Mouse (Mus musculus): ENCODE results near the gene LTO1. TPM values are rescaled to one million over a fixed set of nuclear protein-coding genes. Genes with fewer than 3 reads are reported as not detected.

Gene LTO1
- 38.0 and 45.8 TPM in 2 replicates for polyA plus RNA-seq (2012; rRNA removed)

- peak; percentile 90 to 91 for DNase-seq
- Histone ChIP-seq H3K27me3 (ENCODE audit: control insufficient read depth, insufficient read depth, low read length) (no peaks in the 10 kb centered on the region), H3K4me3 (replicated peaks; ENCODE audit: insufficient read depth, low read depth, low read length) (peak within 1 kb of the TSS; percentile 97), H3K27ac (ENCODE audit: insufficient read depth, low read length) (peak within 1 kb of the TSS; percentile 70; the same call in 1 of the 2 replicates), H3K4me1 (ENCODE audit: control insufficient read depth, insufficient read depth, low read length) (peaks cover 10% of the 10 kb centered on the region)
- TF ChIP-seq POLR2A (IDR thresholded peaks at IDR 0.05; ENCODE audit: borderline replicate concordance, insufficient read depth, low read length), result peak; percentile 63; the same call in 1 of the 2 replicates
- TF ChIP-seq CTCF (IDR thresholded peaks at IDR 0.05; ENCODE audit: borderline replicate concordance, insufficient read depth, low read depth, low read length), result no peak
- under 1% methylated on average over 55 of the region's 55 CpGs for WGBS
Measured at GRCm38 (mm10) chr7:144914948-144915750, at the start of gene LTO1. Gene LTO1, plus strand, starts transcription at chr7:144915100.

GRCm38 (mm10) chr7:144867161-144867560 is 47.7 kb upstream of the LTO1 start:
- H3K27ac ChIP-seq (ENCODE audit: insufficient read depth, low read length), result no peak overlapping the region
- H3K27me3 ChIP-seq (ENCODE audit: control insufficient read depth, insufficient read depth, low read length), result no peaks in the 10 kb centered on the region; the same call in 1 of the 2 replicates
- peaks cover 2% of the 10 kb centered on the region; the same call in 1 of the 2 replicates for H3K4me1 ChIP-seq (ENCODE audit: control insufficient read depth, insufficient read depth, low read length)
- DNase-seq, result no peak
- WGBS, result 64% methylated on average over 4 of the region's 4 CpGs
- no peak overlapping the region for H3K4me3 ChIP-seq (replicated peaks; ENCODE audit: insufficient read depth, low read depth, low read length)
- TF ChIP-seq POLR2A (IDR thresholded peaks at IDR 0.05; ENCODE audit: borderline replicate concordance, insufficient read depth, low read length), result no peak
- TF ChIP-seq CTCF (IDR thresholded peaks at IDR 0.05; ENCODE audit: borderline replicate concordance, insufficient read depth, low read depth, low read length), result no peak

GRCm38 (mm10) chr7:144867602-144868001 is 47.3 kb upstream of the LTO1 start:
- no peak overlapping the region for H3K4me3 ChIP-seq (replicated peaks; ENCODE audit: insufficient read depth, low read depth, low read length)
- no peak for DNase-seq
- 80% methylated on average over 8 of the region's 8 CpGs for WGBS
- no peaks in the 10 kb centered on the region for H3K4me1 ChIP-seq (ENCODE audit: control insufficient read depth, insufficient read depth, low read length)
- H3K27ac ChIP-seq (ENCODE audit: insufficient read depth, low read length), result no peak overlapping the region
- H3K27me3 ChIP-seq (ENCODE audit: control insufficient read depth, insufficient read depth, low read length), result no peaks in the 10 kb centered on the region; the same call in 1 of the 2 replicates
- TF ChIP-seq CTCF (IDR thresholded peaks at IDR 0.05; ENCODE audit: borderline replicate concordance, insufficient read depth, low read depth, low read length) (no peak), POLR2A (IDR thresholded peaks at IDR 0.05; ENCODE audit: borderline replicate concordance, insufficient read depth, low read length) (no peak)

- Histone ChIP-seq H3K4me1 (ENCODE audit: control insufficient read depth, insufficient read depth, low read length) (no peaks in the 10 kb centered on the region), H3K4me3 (replicated peaks; ENCODE audit: insufficient read depth, low read depth, low read length) (no peak overlapping the region), H3K27me3 (ENCODE audit: control insufficient read depth, insufficient read depth, low read length) (no peaks in the 10 kb centered on the region), H3K27ac (ENCODE audit: insufficient read depth, low read length) (no peak overlapping the region)
- WGBS, result 85% methylated on average over 4 of the region's 4 CpGs
- TF ChIP-seq CTCF (IDR thresholded peaks at IDR 0.05; ENCODE audit: borderline replicate concordance, insufficient read depth, low read depth, low read length) (no peak), POLR2A (IDR thresholded peaks at IDR 0.05; ENCODE audit: borderline replicate concordance, insufficient read depth, low read length) (no peak)
- DNase-seq, result no peak
Measured at GRCm38 (mm10) chr7:144872420-144872819, 42.5 kb upstream of the LTO1 start.

- Histone ChIP-seq H3K27ac (ENCODE audit: insufficient read depth, low read length) (no peak overlapping the region), H3K27me3 (ENCODE audit: control insufficient read depth, insufficient read depth, low read length) (no peaks in the 10 kb centered on the region), H3K4me3 (replicated peaks; ENCODE audit: insufficient read depth, low read depth, low read length) (no peak overlapping the region), H3K4me1 (ENCODE audit: control insufficient read depth, insufficient read depth, low read length) (no peaks in the 10 kb centered on the region)
- 75% methylated on average over 4 of the region's 4 CpGs for WGBS
- TF ChIP-seq POLR2A (IDR thresholded peaks at IDR 0.05; ENCODE audit: borderline replicate concordance, insufficient read depth, low read length) (no peak), CTCF (IDR thresholded peaks at IDR 0.05; ENCODE audit: borderline replicate concordance, insufficient read depth, low read depth, low read length) (no peak)
- DNase-seq, result no peak
Measured at GRCm38 (mm10) chr7:144873160-144873559, 41.7 kb upstream of the LTO1 start.

- Histone ChIP-seq H3K27ac (ENCODE audit: insufficient read depth, low read length) (no peak overlapping the region), H3K27me3 (ENCODE audit: control insufficient read depth, insufficient read depth, low read length) (no peaks in the 10 kb centered on the region), H3K4me3 (replicated peaks; ENCODE audit: insufficient read depth, low read depth, low read length) (no peak overlapping the region), H3K4me1 (ENCODE audit: control insufficient read depth, insufficient read depth, low read length) (no peaks in the 10 kb centered on the region)
- DNase-seq, result no peak
- 78% methylated on average over 4 of the region's 4 CpGs for WGBS
- no peak for TF ChIP-seq POLR2A (IDR thresholded peaks at IDR 0.05; ENCODE audit: borderline replicate concordance, insufficient read depth, low read length)
- no peak for TF ChIP-seq CTCF (IDR thresholded peaks at IDR 0.05; ENCODE audit: borderline replicate concordance, insufficient read depth, low read depth, low read length)
Measured at GRCm38 (mm10) chr7:144874226-144874625, 40.7 kb upstream of the LTO1 start.

GRCm38 (mm10) chr7:144878401-144878800 is 36.5 kb upstream of the LTO1 start:
- Histone ChIP-seq H3K4me1 (ENCODE audit: control insufficient read depth, insufficient read depth, low read length) (no peaks in the 10 kb centered on the region), H3K4me3 (replicated peaks; ENCODE audit: insufficient read depth, low read depth, low read length) (no peak overlapping the region), H3K27ac (ENCODE audit: insufficient read depth, low read length) (no peak overlapping the region), H3K27me3 (ENCODE audit: control insufficient read depth, insufficient read depth, low read length) (no peaks in the 10 kb centered on the region)
- 97% methylated on average over 1 of the region's 1 CpGs for WGBS
- TF ChIP-seq CTCF (IDR thresholded peaks at IDR 0.05; ENCODE audit: borderline replicate concordance, insufficient read depth, low read depth, low read length) (no peak), POLR2A (IDR thresholded peaks at IDR 0.05; ENCODE audit: borderline replicate concordance, insufficient read depth, low read length) (no peak)
- no peak for DNase-seq

GRCm38 (mm10) chr7:144883106-144883505 is 31.8 kb upstream of the LTO1 start:
- H3K27me3 ChIP-seq (ENCODE audit: control insufficient read depth, insufficient read depth, low read length), result no peaks in the 10 kb centered on the region
- DNase-seq, result no peak
- TF ChIP-seq CTCF (IDR thresholded peaks at IDR 0.05; ENCODE audit: borderline replicate concordance, insufficient read depth, low read depth, low read length) (no peak), POLR2A (IDR thresholded peaks at IDR 0.05; ENCODE audit: borderline replicate concordance, insufficient read depth, low read length) (no peak)
- H3K4me1 ChIP-seq (ENCODE audit: control insufficient read depth, insufficient read depth, low read length), result no peaks in the 10 kb centered on the region
- WGBS, result 40% methylated on average over 2 of the region's 2 CpGs
- H3K4me3 ChIP-seq (replicated peaks; ENCODE audit: insufficient read depth, low read depth, low read length), result no peak overlapping the region
- no peak overlapping the region for H3K27ac ChIP-seq (ENCODE audit: insufficient read depth, low read length)

All from cerebellum, adult 2 months (tissue).